Mouse (Mus musculus) ES-Bruce4 (cell line): ENCODE data around the gene Ikbip. TPM values are rescaled to one million over a fixed set of nuclear protein-coding genes. Genes with fewer than 3 reads are reported as not detected.
A peak's percentile ranks its signal among the peaks of the same experiment; 100 is the strongest.

Experiments
- H3K27ac ChIP-seq: 2 replicates; pipeline ENCODE4 v1.5.1; 2012; ENCODE audit warnings: low read length, inconsistent platforms; ENCODE audit not compliant: insufficient read depth
- H3K27me3 ChIP-seq: 2 replicates; pipeline ENCODE4 v1.6.1; 2012; ENCODE audit warnings: mild to moderate bottlenecking, low read length, inconsistent platforms; ENCODE audit not compliant: control insufficient read depth, poor library complexity, insufficient read depth, severe bottlenecking
- H3K36me3 ChIP-seq: 2 replicates; pipeline ENCODE4 v1.6.1; 2012; ENCODE audit warnings: inconsistent platforms, mild to moderate bottlenecking, low read length, moderate library complexity; ENCODE audit not compliant: control insufficient read depth, poor library complexity, insufficient read depth, severe bottlenecking
- H3K4me1 ChIP-seq: one replicate; pipeline ENCODE4 v1.8.1; 2011; ENCODE audit warnings: low read length; ENCODE audit not compliant: control insufficient read depth, insufficient read depth
- H3K4me3 ChIP-seq: 2 replicates; pipeline ENCODE4 v1.5.1; 2011; ENCODE audit warnings: low read depth, mild to moderate bottlenecking, low read length
- H3K9ac ChIP-seq: 2 replicates; pipeline ENCODE4 v1.6.1; 2012; ENCODE audit warnings: low read depth, mild to moderate bottlenecking, inconsistent platforms; ENCODE audit not compliant: poor library complexity, severe bottlenecking
- H3K9me3 ChIP-seq: replicated peaks from 2 replicates; pipeline ENCODE4 v1.6.1; 2012; ENCODE audit warnings: mild to moderate bottlenecking, low read length, inconsistent platforms; ENCODE audit not compliant: control insufficient read depth, poor library complexity, insufficient read depth, severe bottlenecking
- CTCF ChIP-seq: IDR thresholded peaks from one replicate; pipeline ENCODE4 v1.8.1; 2011; ENCODE audit warnings: low read depth, low read length
- EP300 ChIP-seq: IDR thresholded peaks from 2 replicates; pipeline ENCODE4 v1.6.1; 2011; ENCODE audit warnings: low read depth, low read length; ENCODE audit not compliant: insufficient read depth
- POLR2A ChIP-seq: IDR thresholded peaks from one replicate; pipeline ENCODE4 v1.8.1; 2011; ENCODE audit warnings: low read length; ENCODE audit not compliant: insufficient read depth
- polyA plus RNA-seq: library from polyadenylated mRNA; stranded (reverse); fragments of >200 nt; gene quantifications from 2 replicates; pipeline ENCODE4 v1.2.4, GENCODE M21; 2011; ENCODE audit warnings: low read depth; ENCODE audit not compliant: missing spikeins, insufficient read depth, insufficient read length

Ikbip gene
- 35.1 and 36.4 TPM in 2 replicates for polyA plus RNA-seq

GRCm38 (mm10) chr10:91082550-91083392, at the start of gene Ikbip, which contains the start of gene Apaf1:
TSS of gene Ikbip (plus strand) at chr10:91082940.
TSS of gene Apaf1 (minus strand) at chr10:91082770.
- Histone ChIP-seq H3K27me3 (no peaks in the 10 kb centered on the region), H3K27ac (peak within 1 kb of the TSS; percentile 9)
- TF ChIP-seq EP300 = no peak
- peak; percentile 92 for TF ChIP-seq POLR2A
- no peak for TF ChIP-seq CTCF

GRCm38 (mm10) chr10:91033942-91034341, 48.8 kb upstream of the Ikbip start:
- Histone ChIP-seq H3K9ac (no peak overlapping the region), H3K27ac (no peak overlapping the region), H3K9me3 (no peaks in the 10 kb centered on the region), H3K27me3 (no peaks in the 10 kb centered on the region), H3K4me1 (no peaks in the 10 kb centered on the region), H3K36me3 (peaks cover 17% of the 10 kb centered on the region), H3K4me3 (no peak overlapping the region)
- no peak for TF ChIP-seq POLR2A
- peak; percentile 97 for TF ChIP-seq CTCF
- no peak for TF ChIP-seq EP300

More at GRCm38 (mm10) chr10:91082550-91083392, at the start of gene Ikbip, which contains the start of gene Apaf1:
- peaks cover 10% of the 10 kb centered on the region for H3K36me3 ChIP-seq
- no peaks in the 10 kb centered on the region for H3K9me3 ChIP-seq
- no peaks in the 10 kb centered on the region for H3K4me1 ChIP-seq
- H3K9ac ChIP-seq = peak within 1 kb of the TSS; percentile 87
- H3K4me3 ChIP-seq = peak within 1 kb of the TSS; percentile 84

GRCm38 (mm10) chr10:91049696-91050095, 33.0 kb upstream of the Ikbip start:
- Histone ChIP-seq H3K27ac (no peak overlapping the region), H3K36me3 (peaks cover 34% of the 10 kb centered on the region), H3K9me3 (no peaks in the 10 kb centered on the region), H3K4me1 (no peaks in the 10 kb centered on the region), H3K9ac (no peak overlapping the region), H3K4me3 (no peak overlapping the region), H3K27me3 (no peaks in the 10 kb centered on the region)
- TF ChIP-seq POLR2A (no peak), CTCF (no peak), EP300 (no peak)

- peaks cover 39% of the 10 kb centered on the region for H3K36me3 ChIP-seq
- no peak overlapping the region for H3K27ac ChIP-seq
- H3K9ac ChIP-seq = no peak overlapping the region
- no peaks in the 10 kb centered on the region for H3K9me3 ChIP-seq
- H3K4me3 ChIP-seq = no peak overlapping the region
- no peaks in the 10 kb centered on the region for H3K27me3 ChIP-seq
- no peaks in the 10 kb centered on the region for H3K4me1 ChIP-seq
- no peak for TF ChIP-seq POLR2A
- TF ChIP-seq EP300 = no peak
- TF ChIP-seq CTCF = no peak
Observed at GRCm38 (mm10) chr10:91051156-91051555, 31.6 kb upstream of the Ikbip start.

- Histone ChIP-seq H3K27me3 (no peaks in the 10 kb centered on the region), H3K9me3 (no peaks in the 10 kb centered on the region), H3K9ac (no peak overlapping the region), H3K36me3 (peaks cover 39% of the 10 kb centered on the region), H3K4me3 (no peak overlapping the region), H3K4me1 (no peaks in the 10 kb centered on the region), H3K27ac (no peak overlapping the region)
- TF ChIP-seq CTCF (no peak), EP300 (no peak), POLR2A (no peak)
Observed at GRCm38 (mm10) chr10:91052734-91053133, 30.0 kb upstream of the Ikbip start.

- H3K36me3 ChIP-seq = peaks cover 31% of the 10 kb centered on the region
Observed at GRCm38 (mm10) chr10:91060742-91061141, 22.0 kb upstream of the Ikbip start.

More at GRCm38 (mm10) chr10:91060742-91061141, 22.0 kb upstream of the Ikbip start:
- Histone ChIP-seq H3K9me3 (no peaks in the 10 kb centered on the region), H3K4me3 (no peak overlapping the region), H3K4me1 (peaks cover 1% of the 10 kb centered on the region), H3K27ac (no peak overlapping the region), H3K27me3 (no peaks in the 10 kb centered on the region), H3K9ac (no peak overlapping the region)
- TF ChIP-seq POLR2A = no peak
- TF ChIP-seq CTCF = no peak
- no peak for TF ChIP-seq EP300
